Mouse (Mus musculus): ENCODE measurements around the gene Wfdc5. TPM values are rescaled to one million over a fixed set of nuclear protein-coding genes. Genes with fewer than 3 reads are reported as not detected.

Wfdc5 gene
- polyA plus RNA-seq, 1 experiment = not detected

DNA sequence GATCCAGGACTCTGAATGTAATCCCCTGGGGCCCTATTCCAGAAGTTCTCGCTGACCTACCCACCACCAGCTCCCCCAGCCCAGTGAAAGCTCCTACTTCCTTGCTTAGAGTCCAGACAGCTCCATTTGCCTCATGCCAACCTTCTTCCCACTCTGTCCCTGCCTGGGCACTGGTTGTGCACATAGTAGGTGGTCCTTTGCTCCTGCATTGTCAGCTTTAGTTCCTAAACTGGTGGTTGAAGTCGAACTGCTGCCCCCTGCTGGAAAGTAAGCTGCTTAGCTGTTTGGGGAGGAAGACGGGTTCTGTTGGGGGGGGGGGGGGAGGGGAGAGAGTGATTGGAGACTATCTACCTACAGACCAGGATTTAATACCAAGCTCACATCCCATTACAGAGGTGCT, 2.4 kb downstream of the Wfdc5 start:
- Histone ChIP-seq H3K36me3 (ENCODE audit: control insufficient read depth) (no peaks in the 10 kb centered on the region), H3K27me3 (ENCODE audit: control insufficient read depth) (no peaks in the 10 kb centered on the region), H3K4me1 (ENCODE audit: control insufficient read depth) (no peaks in the 10 kb centered on the region; the same call in 1 of the 2 replicates), H3K9me3 (ENCODE audit: control insufficient read depth, low read length) (no peaks in the 10 kb centered on the region), H3K4me3 (replicated peaks) (no peak overlapping the region)
- TF ChIP-seq TAL1 (IDR thresholded peaks at IDR 0.05; ENCODE audit: low read length) (no peak), GATA1 (IDR thresholded peaks at IDR 0.05; ENCODE audit: low read length) (no peak)

GRCm38 (mm10) chr2:164177831-164178230, 4.7 kb downstream of the Wfdc5 start:
- Histone ChIP-seq H3K4me1 (ENCODE audit: control insufficient read depth) (no peaks in the 10 kb centered on the region), H3K4me3 (replicated peaks) (no peak overlapping the region), H3K36me3 (ENCODE audit: control insufficient read depth) (no peaks in the 10 kb centered on the region), H3K9me3 (ENCODE audit: control insufficient read depth, low read length) (no peaks in the 10 kb centered on the region), H3K27me3 (ENCODE audit: control insufficient read depth) (peaks cover 5% of the 10 kb centered on the region; the same call in 1 of the 2 replicates)
- no peak for TF ChIP-seq GATA1 (IDR thresholded peaks at IDR 0.05; ENCODE audit: low read length)
- TF ChIP-seq TAL1 (IDR thresholded peaks at IDR 0.05; ENCODE audit: low read length) = no peak

DNA sequence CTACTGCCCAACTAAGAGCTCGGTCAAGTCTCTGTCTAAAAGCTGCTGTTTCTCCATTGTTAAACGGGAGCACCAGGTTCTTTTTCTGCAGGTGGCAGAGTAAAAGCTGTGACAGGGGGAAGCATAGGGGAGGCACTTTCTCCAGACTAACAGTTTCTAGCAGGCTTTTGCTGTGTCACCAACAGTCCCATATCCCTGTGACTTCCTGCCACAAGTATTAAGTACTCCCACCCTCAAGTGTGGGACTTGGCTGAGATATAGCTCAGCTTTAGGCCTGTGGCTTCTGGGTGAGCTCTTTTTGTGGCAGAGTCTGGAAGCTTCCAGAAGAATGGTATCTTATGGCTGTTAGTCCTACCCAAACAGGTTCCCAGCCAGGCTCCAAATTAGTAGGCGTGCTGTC, 6.7 kb downstream of the Wfdc5 start:
- Histone ChIP-seq H3K4me3 (replicated peaks) (no peak overlapping the region), H3K4me1 (ENCODE audit: control insufficient read depth) (no peaks in the 10 kb centered on the region), H3K9me3 (ENCODE audit: control insufficient read depth, low read length) (no peaks in the 10 kb centered on the region), H3K36me3 (ENCODE audit: control insufficient read depth) (no peaks in the 10 kb centered on the region), H3K27me3 (ENCODE audit: control insufficient read depth) (peaks cover 17% of the 10 kb centered on the region)
- TF ChIP-seq GATA1 (IDR thresholded peaks at IDR 0.05; ENCODE audit: low read length) (no peak), TAL1 (IDR thresholded peaks at IDR 0.05; ENCODE audit: low read length) (no peak)

DNA sequence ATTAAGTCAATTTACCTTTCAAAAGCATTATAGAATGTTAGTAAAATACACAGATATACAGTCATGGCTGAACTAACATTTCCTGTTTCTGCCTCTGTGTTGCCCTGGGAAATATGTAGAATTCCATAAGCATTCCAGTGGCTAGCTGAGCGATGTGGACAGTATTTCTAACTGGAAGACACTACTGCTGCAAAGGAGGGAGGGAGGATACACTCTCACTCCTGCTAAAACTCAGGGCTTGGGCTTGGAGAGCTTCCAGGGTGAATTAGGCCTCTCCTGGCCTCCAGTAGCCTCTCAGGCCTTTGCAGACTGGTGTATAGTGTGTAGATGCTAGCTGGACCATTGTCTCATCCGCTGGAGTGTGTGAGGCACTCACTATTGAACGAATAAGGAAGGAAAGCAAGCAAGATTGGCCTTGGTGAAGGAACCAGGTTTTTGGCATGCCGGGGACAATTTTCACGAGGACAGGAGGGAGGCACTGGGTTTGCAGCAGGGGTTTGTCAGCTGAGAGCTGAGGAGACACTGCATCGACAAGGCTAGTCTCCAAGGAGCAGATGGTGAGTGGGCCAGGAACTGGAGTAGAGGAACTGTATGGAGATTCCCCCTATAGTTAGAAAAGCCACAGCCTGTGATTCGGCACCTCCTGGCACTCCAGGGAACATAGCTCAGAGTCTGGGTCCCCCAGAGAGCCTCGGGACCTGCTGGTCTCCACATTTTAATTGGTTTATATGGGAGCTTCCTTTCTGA, 7.7 kb downstream of the Wfdc5 start:
- peaks cover 27% of the 10 kb centered on the region for H3K27me3 ChIP-seq (ENCODE audit: control insufficient read depth)
- no peaks in the 10 kb centered on the region for H3K9me3 ChIP-seq (ENCODE audit: control insufficient read depth, low read length)
- H3K36me3 ChIP-seq (ENCODE audit: control insufficient read depth) = no peaks in the 10 kb centered on the region
- H3K4me3 ChIP-seq (replicated peaks) = no peak overlapping the region
- H3K4me1 ChIP-seq (ENCODE audit: control insufficient read depth) = no peaks in the 10 kb centered on the region
- no peak for TF ChIP-seq TAL1 (IDR thresholded peaks at IDR 0.05; ENCODE audit: low read length)
- TF ChIP-seq GATA1 (IDR thresholded peaks at IDR 0.05; ENCODE audit: low read length) = no peak

GRCm38 (mm10) chr2:164173394-164173793, 9.1 kb downstream of the Wfdc5 start:
- Histone ChIP-seq H3K9me3 (ENCODE audit: control insufficient read depth, low read length) (no peaks in the 10 kb centered on the region), H3K36me3 (ENCODE audit: control insufficient read depth) (no peaks in the 10 kb centered on the region), H3K4me3 (replicated peaks) (no peak overlapping the region), H3K27me3 (ENCODE audit: control insufficient read depth) (peaks cover 41% of the 10 kb centered on the region), H3K4me1 (ENCODE audit: control insufficient read depth) (no peaks in the 10 kb centered on the region)
- TF ChIP-seq TAL1 (IDR thresholded peaks at IDR 0.05; ENCODE audit: low read length) = no peak
- no peak for TF ChIP-seq GATA1 (IDR thresholded peaks at IDR 0.05; ENCODE audit: low read length)

DNA sequence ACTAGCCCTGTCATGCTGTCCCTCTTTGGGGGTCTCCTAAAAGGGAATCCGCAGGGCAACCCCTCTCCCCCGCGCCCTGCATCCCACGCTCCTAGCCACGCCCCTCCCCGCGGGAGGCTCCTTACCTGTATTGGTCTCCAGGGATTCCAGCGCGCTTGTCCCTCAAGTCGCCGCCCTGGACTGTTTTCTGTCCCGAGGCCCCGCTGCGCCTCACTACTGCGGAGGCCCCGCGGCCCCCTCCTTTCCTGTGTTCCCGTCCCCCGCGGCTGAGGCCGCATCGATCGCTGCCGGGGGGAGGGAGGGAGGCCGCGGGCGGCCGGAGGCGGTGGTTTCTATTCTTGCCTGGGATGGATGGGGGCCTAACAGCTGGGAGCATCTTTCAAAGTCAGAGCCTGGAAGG, 11.6 kb downstream of the Wfdc5 start, which contains the start of gene Kcns1:
Kcns1 (minus strand) TSS at position 212 of the 400 bp plus-strand sequence.
- H3K9me3 ChIP-seq (ENCODE audit: control insufficient read depth, low read length) = no peaks in the 10 kb centered on the region
- peaks cover 60% of the 10 kb centered on the region for H3K27me3 ChIP-seq (ENCODE audit: control insufficient read depth)
- no peak within 1 kb of the TSS for H3K4me3 ChIP-seq (replicated peaks)
- H3K36me3 ChIP-seq (ENCODE audit: control insufficient read depth) = no peaks in the 10 kb centered on the region
- H3K4me1 ChIP-seq (ENCODE audit: control insufficient read depth) = no peaks in the 10 kb centered on the region
- TF ChIP-seq TAL1 (IDR thresholded peaks at IDR 0.05; ENCODE audit: low read length) (no peak), GATA1 (IDR thresholded peaks at IDR 0.05; ENCODE audit: low read length) (no peak)

GRCm38 (mm10) chr2:164170326-164170725, 12.2 kb downstream of the Wfdc5 start:
- no peaks in the 10 kb centered on the region for H3K36me3 ChIP-seq (ENCODE audit: control insufficient read depth)
- TF ChIP-seq TAL1 (IDR thresholded peaks at IDR 0.05; ENCODE audit: low read length) (no peak), GATA1 (IDR thresholded peaks at IDR 0.05; ENCODE audit: low read length) (no peak)
- no peaks in the 10 kb centered on the region for H3K4me1 ChIP-seq (ENCODE audit: control insufficient read depth)
- no peaks in the 10 kb centered on the region for H3K9me3 ChIP-seq (ENCODE audit: control insufficient read depth, low read length)
- peaks cover 60% of the 10 kb centered on the region for H3K27me3 ChIP-seq (ENCODE audit: control insufficient read depth)
- H3K4me3 ChIP-seq (replicated peaks) = no peak overlapping the region

DNA sequence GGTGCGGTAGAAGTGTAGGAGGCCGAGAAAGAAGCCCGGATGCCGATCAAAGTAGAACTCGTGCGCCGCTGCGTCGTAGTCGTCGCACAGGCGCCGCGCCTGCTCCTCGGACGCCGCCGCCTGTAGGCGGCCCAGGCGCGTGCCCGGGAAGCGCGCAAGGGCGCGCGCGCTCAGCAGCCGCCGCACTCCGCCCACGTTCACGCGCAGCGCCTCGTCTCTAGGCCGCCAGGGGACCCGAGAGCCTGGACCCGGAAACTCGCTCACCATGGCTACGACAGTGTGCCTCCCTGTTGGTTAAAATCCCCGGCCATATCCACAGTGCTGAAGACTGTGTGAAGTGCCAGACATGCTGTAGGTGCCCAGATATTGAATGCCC, 14.0 kb downstream of the Wfdc5 start:
- H3K4me3 ChIP-seq (replicated peaks) = no peak overlapping the region
- TF ChIP-seq GATA1 (IDR thresholded peaks at IDR 0.05; ENCODE audit: low read length) = no peak
- H3K36me3 ChIP-seq (ENCODE audit: control insufficient read depth) = no peaks in the 10 kb centered on the region
- no peaks in the 10 kb centered on the region for H3K4me1 ChIP-seq (ENCODE audit: control insufficient read depth)
- peaks cover 58% of the 10 kb centered on the region for H3K27me3 ChIP-seq (ENCODE audit: control insufficient read depth)
- no peaks in the 10 kb centered on the region for H3K9me3 ChIP-seq (ENCODE audit: control insufficient read depth, low read length)

DNA sequence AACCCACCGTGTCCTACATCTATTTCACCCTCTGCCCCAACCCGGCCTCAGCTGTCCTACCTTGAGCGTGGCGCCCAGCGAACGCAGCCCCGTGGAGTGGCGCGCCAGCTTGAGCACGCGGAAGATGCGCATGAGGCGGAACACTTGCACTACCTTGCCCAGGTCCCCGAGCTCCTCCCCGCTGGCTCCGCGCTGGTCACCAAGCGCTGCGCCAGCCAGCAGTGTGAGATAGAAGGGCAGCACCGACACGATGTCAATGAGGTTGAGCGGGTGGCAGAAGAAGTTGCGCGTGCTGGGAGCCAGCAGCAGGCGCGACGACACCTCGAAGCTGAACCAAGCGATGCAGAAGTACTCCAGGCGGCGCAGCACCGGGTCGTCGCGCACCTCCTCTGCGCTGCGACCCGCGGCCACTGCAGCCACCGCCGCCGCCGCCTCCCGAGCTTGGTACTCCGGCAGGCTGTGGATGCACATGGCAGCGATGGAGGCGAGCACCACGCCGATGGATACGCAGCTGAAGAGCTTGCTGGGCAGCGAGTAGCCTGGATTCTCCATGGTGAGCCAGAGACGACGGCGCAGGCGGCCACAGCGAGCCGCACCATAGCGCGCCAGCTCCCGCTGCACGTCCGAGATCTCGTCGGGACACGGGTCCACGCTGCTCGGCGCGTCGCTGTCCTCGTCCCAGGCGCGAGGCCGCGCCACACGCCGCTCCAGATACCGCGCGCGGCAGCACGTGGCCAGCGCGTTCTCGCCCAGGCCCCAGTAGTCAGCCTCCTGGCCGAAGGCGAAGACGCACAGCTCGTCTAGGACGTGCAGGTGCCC, 14.6 kb downstream of the Wfdc5 start:
- Histone ChIP-seq H3K27me3 (ENCODE audit: control insufficient read depth) (peaks cover 55% of the 10 kb centered on the region), H3K4me1 (ENCODE audit: control insufficient read depth) (no peaks in the 10 kb centered on the region), H3K9me3 (ENCODE audit: control insufficient read depth, low read length) (no peaks in the 10 kb centered on the region), H3K4me3 (replicated peaks) (no peak overlapping the region), H3K36me3 (ENCODE audit: control insufficient read depth) (no peaks in the 10 kb centered on the region)
- TF ChIP-seq TAL1 (IDR thresholded peaks at IDR 0.05; ENCODE audit: low read length) = no peak
- no peak for TF ChIP-seq GATA1 (IDR thresholded peaks at IDR 0.05; ENCODE audit: low read length)

Data from erythroblast, embryonic 14.5 days (primary cell).